ENCODE assay signal across 9 mouse cellular contexts in the genomic region with DNA sequence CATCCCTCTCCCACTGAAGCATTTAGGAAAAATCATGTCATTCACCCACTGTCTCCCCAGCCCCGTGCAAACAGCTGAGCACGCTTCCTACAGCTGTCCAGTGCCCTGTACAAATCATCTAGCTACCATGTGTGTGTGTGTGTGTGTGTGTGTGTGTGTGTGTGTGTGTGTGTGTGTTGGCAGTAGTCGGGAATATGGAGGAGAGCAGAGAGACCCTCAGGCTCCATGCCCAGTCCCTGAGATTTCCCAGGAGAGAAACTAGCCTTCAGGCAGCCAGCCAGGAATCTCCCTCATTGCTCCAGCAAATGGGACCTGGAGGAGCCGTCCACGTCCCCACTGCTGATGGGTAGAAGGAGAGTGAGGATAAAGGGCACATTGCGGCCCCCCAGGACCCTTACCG.
DNase-seq lines count a peak whose midpoint lies in the region; ATAC-seq and TF ChIP-seq lines count a peak whose summit lies in the region.
"Had no signal": no experiment of that assay in that cellular context is flagged by ENCODE, and none has a peak within 500 bp of the region (broad histone marks: within the 10 kb centered on the region; RNA-seq: fewer than 3 reads in every experiment).

No protein-coding gene starts in this region.

- no peaks in the 10 kb centered on the region for H3K27me3 ChIP-seq in heart, embryonic 16.5 days (ENCODE audit: control insufficient read depth, insufficient read depth, low read length)
- H3K27me3 ChIP-seq in midbrain, embryonic 16.5 days (ENCODE audit: control insufficient read depth, insufficient read depth, low read depth, low read length), result no peaks in the 10 kb centered on the region

- TF ChIP-seq CTCF in layer of hippocampus, adult 2 months (conservative IDR thresholded peaks at IDR 0.05), result no peak

- H3K9ac ChIP-seq in heart, embryonic 16.5 days (ENCODE audit: low read length), result no peak overlapping the region
- H3K9ac ChIP-seq in midbrain, embryonic 16.5 days (ENCODE audit: low read depth, low read length), result 0 out of 2 replicates have a peak overlapping the region, but pooled peaks have one; percentile 4
- H3K9ac ChIP-seq: limb, embryonic 12.5 days had no signal

- 0 out of 2 replicates have a peak, but pooled peaks cover 4% of the 10 kb centered on the region for H3K4me1 ChIP-seq in heart, embryonic 16.5 days (ENCODE audit: control insufficient read depth, insufficient read depth, low read length)
- H3K4me1 ChIP-seq in midbrain, embryonic 16.5 days (ENCODE audit: control insufficient read depth, insufficient read depth, low read length), result peaks cover 32% of the 10 kb centered on the region

- ATAC-seq in heart, embryonic 16.5 days (replicated peaks; ENCODE audit: extremely low read depth, insufficient read depth, low FRiP score), result peak; percentile 55; the same call in 1 of the 2 replicates
- ATAC-seq in midbrain, embryonic 16.5 days, result peak; percentile 81

- peak overlapping the region; percentile 11; the same call in 1 of the 2 replicates for H3K4me3 ChIP-seq in layer of hippocampus, adult 2 months
- H3K4me3 ChIP-seq in heart, embryonic 16.5 days (ENCODE audit: low read length), result no peak overlapping the region
- no peak overlapping the region for H3K4me3 ChIP-seq in midbrain, embryonic 16.5 days (ENCODE audit: low read depth, low read length)
- H3K4me3 ChIP-seq: limb, embryonic 12.5 days had no signal

- peak overlapping the region; percentile 38 for H3K4me2 ChIP-seq in heart, embryonic 16.5 days (ENCODE audit: low read depth, low read length)
- H3K4me2 ChIP-seq in midbrain, embryonic 16.5 days (ENCODE audit: low read length), result peak overlapping the region; percentile 38
- H3K4me2 ChIP-seq: limb, embryonic 12.5 days had no signal

- H3K9me3 ChIP-seq in heart, embryonic 16.5 days (replicated peaks; ENCODE audit: control insufficient read depth, low read length), result no peaks in the 10 kb centered on the region
- H3K9me3 ChIP-seq in midbrain, embryonic 16.5 days (replicated peaks; ENCODE audit: control insufficient read depth, low read length, poor library complexity, severe bottlenecking), result no peaks in the 10 kb centered on the region
- H3K9me3 ChIP-seq: limb, embryonic 12.5 days had no signal

- H3K36me3 ChIP-seq in heart, embryonic 16.5 days (ENCODE audit: control insufficient read depth, insufficient read depth), result no peaks in the 10 kb centered on the region
- no peaks in the 10 kb centered on the region for H3K36me3 ChIP-seq in midbrain, embryonic 16.5 days (ENCODE audit: control insufficient read depth, insufficient read depth, low read length)
- H3K36me3 ChIP-seq: limb, embryonic 12.5 days had no signal

- peak; percentile 32 for DNase-seq in adrenal gland, postnatal 14 days
- DNase-seq in adrenal gland, adult 18-20 months (ENCODE audit: low spot score in 2 of 2), result no peak
- peak in 1 of 2 experiments; percentile 35 for DNase-seq in layer of hippocampus, adult 2 months (ENCODE audit: low spot score in 2 of 2)
- DNase-seq in layer of hippocampus, adult 9-10 months (ENCODE audit: low spot score), result no peak
- no peak for DNase-seq in urinary bladder, postnatal 25 days (ENCODE audit: low spot score)
- no peak for DNase-seq in spleen, postnatal 4 days (ENCODE audit: low spot score in 2 of 2)

- peak overlapping the region; percentile 72 for H3K27ac ChIP-seq in layer of hippocampus, adult 2 months
- H3K27ac ChIP-seq in heart, embryonic 16.5 days (ENCODE audit: low read length), result no peak overlapping the region
- H3K27ac ChIP-seq in midbrain, embryonic 16.5 days (ENCODE audit: low read length), result peak overlapping the region; percentile 81
- H3K27ac ChIP-seq: limb, embryonic 12.5 days had no signal

- 23% methylated on average over 7 of the region's 7 CpGs for WGBS in heart, embryonic 16.5 days
- 4% methylated on average over 7 of the region's 7 CpGs for WGBS in midbrain, embryonic 16.5 days
